Mouse (Mus musculus): ENCODE data around the gene Olfr282. TPM values are rescaled to one million over a fixed set of nuclear protein-coding genes. Genes with fewer than 3 reads are reported as not detected.

The Olfr282 gene
- polyA plus RNA-seq, 1 experiment from 2014 or later: not detected

DNA sequence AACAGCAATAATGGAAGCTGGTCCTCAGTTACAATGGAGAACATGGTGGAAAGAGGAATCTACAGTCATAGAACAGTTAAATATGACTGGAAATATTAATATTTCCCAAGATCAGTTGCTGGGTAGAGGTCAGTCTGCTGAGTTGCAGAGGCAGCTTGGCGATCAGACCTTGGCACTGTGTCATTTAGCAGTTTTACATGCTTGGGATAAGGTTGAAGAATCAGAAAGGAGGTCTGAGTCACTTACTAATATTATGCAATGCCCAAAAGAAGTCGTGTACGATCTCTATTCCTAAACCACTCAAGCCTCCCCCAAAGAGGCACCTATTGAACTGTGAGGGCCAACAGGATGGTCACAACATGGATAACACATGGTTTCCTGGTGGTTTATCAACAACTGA lies 13.5 kb downstream of the Olfr282 start:
- H3K9ac ChIP-seq (ENCODE audit: low read depth, low read length): no peak overlapping the region
- 65% methylated on average over 3 of the region's 3 CpGs for WGBS (ENCODE audit: insufficient replicate concordance)
- H3K4me1 ChIP-seq (ENCODE audit: control insufficient read depth, insufficient read depth, low read length): no peaks in the 10 kb centered on the region
- no peak overlapping the region for H3K4me3 ChIP-seq (ENCODE audit: low read depth, low read length)
- no peak overlapping the region for H3K4me2 ChIP-seq
- H3K27ac ChIP-seq (ENCODE audit: low read depth, low read length): no peak overlapping the region
- ATAC-seq (replicated peaks; ENCODE audit: insufficient number of reproducible peaks, low FRiP score, low TSS enrichment): no peak
- no peaks in the 10 kb centered on the region for H3K9me3 ChIP-seq (replicated peaks; ENCODE audit: control insufficient read depth, low read length)
- no peaks in the 10 kb centered on the region for H3K36me3 ChIP-seq (ENCODE audit: control insufficient read depth, insufficient read depth, low read length)
- no peaks in the 10 kb centered on the region for H3K27me3 ChIP-seq (ENCODE audit: control insufficient read depth, insufficient read depth, low read length)

DNA sequence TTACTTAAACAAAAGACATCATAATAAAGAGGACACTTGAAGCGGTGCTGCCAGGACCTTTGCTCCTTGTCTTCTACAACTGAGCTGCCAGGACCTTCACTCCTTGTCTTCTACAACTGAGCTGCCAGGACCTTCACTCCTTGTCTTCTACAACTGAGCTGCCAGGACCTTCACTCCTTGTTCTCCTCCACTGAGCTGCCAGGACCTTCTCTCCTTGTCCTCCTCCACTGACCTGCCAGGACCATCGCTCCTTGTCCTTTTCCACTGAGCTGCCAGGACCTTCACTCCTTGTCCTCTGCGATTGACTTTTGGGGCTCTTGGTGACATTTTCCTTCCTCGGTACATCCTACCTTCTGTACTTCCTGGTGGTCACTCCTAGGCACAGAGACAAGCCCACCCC lies 17.5 kb downstream of the Olfr282 start:
- no peak for ATAC-seq (replicated peaks; ENCODE audit: insufficient number of reproducible peaks, low FRiP score, low TSS enrichment)
- WGBS (ENCODE audit: insufficient replicate concordance): 58% methylated on average over 4 of the region's 4 CpGs
- 0 out of 2 replicates have a peak, but pooled peaks cover 2% of the 10 kb centered on the region for H3K4me1 ChIP-seq (ENCODE audit: control insufficient read depth, insufficient read depth, low read length)
- H3K4me2 ChIP-seq: no peak overlapping the region
- no peak overlapping the region for H3K9ac ChIP-seq (ENCODE audit: low read depth, low read length)
- H3K9me3 ChIP-seq (replicated peaks; ENCODE audit: control insufficient read depth, low read length): no peaks in the 10 kb centered on the region
- no peak overlapping the region for H3K27ac ChIP-seq (ENCODE audit: low read depth, low read length)
- H3K4me3 ChIP-seq (ENCODE audit: low read depth, low read length): no peak overlapping the region
- H3K36me3 ChIP-seq (ENCODE audit: control insufficient read depth, insufficient read depth, low read length): no peaks in the 10 kb centered on the region
- no peaks in the 10 kb centered on the region for H3K27me3 ChIP-seq (ENCODE audit: control insufficient read depth, insufficient read depth, low read length)

GRCm38 (mm10) chr15:98452288-98452687 lies 21.3 kb downstream of the Olfr282 start, which contains the start of gene Olfr281:
TSS of gene Olfr281 (plus strand) at chr15:98452588.
- no peak for ATAC-seq (replicated peaks; ENCODE audit: insufficient number of reproducible peaks, low FRiP score, low TSS enrichment)
- 89% methylated on average over 7 of the region's 7 CpGs for WGBS (ENCODE audit: insufficient replicate concordance)

DNA sequence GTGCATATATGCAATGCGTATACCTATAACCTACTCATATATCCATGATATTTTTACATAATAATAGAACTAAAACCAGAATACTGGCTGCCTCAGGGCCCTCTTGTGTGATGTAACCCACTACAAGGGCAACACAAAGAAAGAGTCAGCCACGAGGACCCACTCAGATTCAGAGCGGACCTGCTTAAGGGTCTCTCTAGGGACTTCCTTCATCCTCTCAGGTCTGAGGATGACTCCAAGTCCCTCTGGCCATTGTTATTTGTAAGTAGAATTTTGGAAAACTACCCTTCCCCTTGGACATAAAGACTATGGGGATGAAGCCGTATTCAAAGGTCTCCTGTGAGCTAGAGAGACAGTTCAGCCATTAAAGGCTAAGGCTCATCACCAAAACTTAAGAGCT lies 38.6 kb downstream of the Olfr282 start, which contains the start of gene OR5BS1P:
OR5BS1P (plus strand) TSS at position 301 of the 400 bp plus-strand sequence.
- Histone ChIP-seq H3K4me3 (ENCODE audit: low read depth, low read length) (no peak within 1 kb of the TSS), H3K27me3 (ENCODE audit: control insufficient read depth, insufficient read depth, low read length) (no peaks in the 10 kb centered on the region), H3K9me3 (replicated peaks; ENCODE audit: control insufficient read depth, low read length) (no peaks in the 10 kb centered on the region), H3K9ac (ENCODE audit: low read depth, low read length) (no peak within 1 kb of the TSS), H3K27ac (ENCODE audit: low read depth, low read length) (no peak within 1 kb of the TSS), H3K4me1 (ENCODE audit: control insufficient read depth, insufficient read depth, low read length) (no peaks in the 10 kb centered on the region), H3K36me3 (ENCODE audit: control insufficient read depth, insufficient read depth, low read length) (no peaks in the 10 kb centered on the region), H3K4me2 (no peak within 1 kb of the TSS)
- 71% methylated on average over 4 of the region's 4 CpGs for WGBS (ENCODE audit: insufficient replicate concordance)
- no peak for ATAC-seq (replicated peaks; ENCODE audit: insufficient number of reproducible peaks, low FRiP score, low TSS enrichment)

More at GRCm38 (mm10) chr15:98452288-98452687, 21.3 kb downstream of the Olfr282 start, which contains the start of gene Olfr281:
- Histone ChIP-seq H3K4me1 (ENCODE audit: control insufficient read depth, insufficient read depth, low read length) (0 out of 2 replicates have a peak, but pooled peaks cover 2% of the 10 kb centered on the region), H3K27ac (ENCODE audit: low read depth, low read length) (no peak within 1 kb of the TSS), H3K4me3 (ENCODE audit: low read depth, low read length) (no peak within 1 kb of the TSS), H3K9me3 (replicated peaks; ENCODE audit: control insufficient read depth, low read length) (no peaks in the 10 kb centered on the region), H3K9ac (ENCODE audit: low read depth, low read length) (no peak within 1 kb of the TSS), H3K4me2 (no peak within 1 kb of the TSS), H3K36me3 (ENCODE audit: control insufficient read depth, insufficient read depth, low read length) (no peaks in the 10 kb centered on the region), H3K27me3 (ENCODE audit: control insufficient read depth, insufficient read depth, low read length) (no peaks in the 10 kb centered on the region)

- Histone ChIP-seq H3K9ac (ENCODE audit: low read depth, low read length) (no peak overlapping the region), H3K4me3 (ENCODE audit: low read depth, low read length) (no peak overlapping the region), H3K27ac (ENCODE audit: low read depth, low read length) (no peak overlapping the region), H3K4me2 (no peak overlapping the region), H3K9me3 (replicated peaks; ENCODE audit: control insufficient read depth, low read length) (no peaks in the 10 kb centered on the region), H3K4me1 (ENCODE audit: control insufficient read depth, insufficient read depth, low read length) (no peaks in the 10 kb centered on the region), H3K36me3 (ENCODE audit: control insufficient read depth, insufficient read depth, low read length) (no peaks in the 10 kb centered on the region), H3K27me3 (ENCODE audit: control insufficient read depth, insufficient read depth, low read length) (no peaks in the 10 kb centered on the region)
- WGBS (ENCODE audit: insufficient replicate concordance): 87% methylated on average over 13 of the region's 13 CpGs
- no peak for ATAC-seq (replicated peaks; ENCODE audit: insufficient number of reproducible peaks, low FRiP score, low TSS enrichment)
These were observed 40.5 kb downstream of the Olfr282 start for GRCm38 (mm10) chr15:98471539-98471938.

- Histone ChIP-seq H3K9ac (ENCODE audit: low read depth, low read length) (no peak overlapping the region), H3K4me1 (ENCODE audit: control insufficient read depth, insufficient read depth, low read length) (no peaks in the 10 kb centered on the region), H3K4me2 (no peak overlapping the region), H3K27ac (ENCODE audit: low read depth, low read length) (no peak overlapping the region), H3K4me3 (ENCODE audit: low read depth, low read length) (no peak overlapping the region), H3K9me3 (replicated peaks; ENCODE audit: control insufficient read depth, low read length) (no peaks in the 10 kb centered on the region), H3K36me3 (ENCODE audit: control insufficient read depth, insufficient read depth, low read length) (no peaks in the 10 kb centered on the region), H3K27me3 (ENCODE audit: control insufficient read depth, insufficient read depth, low read length) (no peaks in the 10 kb centered on the region)
- 82% methylated on average over 10 of the region's 10 CpGs for WGBS (ENCODE audit: insufficient replicate concordance)
- ATAC-seq (replicated peaks; ENCODE audit: insufficient number of reproducible peaks, low FRiP score, low TSS enrichment): no peak
These were observed 43.9 kb downstream of the Olfr282 start for GRCm38 (mm10) chr15:98474958-98475357.

GRCm38 (mm10) chr15:98475382-98475781 lies 44.4 kb downstream of the Olfr282 start:
- Histone ChIP-seq H3K4me3 (ENCODE audit: low read depth, low read length) (no peak overlapping the region), H3K27ac (ENCODE audit: low read depth, low read length) (no peak overlapping the region), H3K36me3 (ENCODE audit: control insufficient read depth, insufficient read depth, low read length) (no peaks in the 10 kb centered on the region), H3K27me3 (ENCODE audit: control insufficient read depth, insufficient read depth, low read length) (no peaks in the 10 kb centered on the region), H3K9me3 (replicated peaks; ENCODE audit: control insufficient read depth, low read length) (no peaks in the 10 kb centered on the region), H3K4me1 (ENCODE audit: control insufficient read depth, insufficient read depth, low read length) (no peaks in the 10 kb centered on the region), H3K4me2 (no peak overlapping the region), H3K9ac (ENCODE audit: low read depth, low read length) (no peak overlapping the region)
- 47% methylated on average over 10 of the region's 10 CpGs for WGBS (ENCODE audit: insufficient replicate concordance)
- ATAC-seq (replicated peaks; ENCODE audit: insufficient number of reproducible peaks, low FRiP score, low TSS enrichment): no peak

- no peak overlapping the region for H3K4me2 ChIP-seq
- H3K4me1 ChIP-seq (ENCODE audit: control insufficient read depth, insufficient read depth, low read length): no peaks in the 10 kb centered on the region
- WGBS (ENCODE audit: insufficient replicate concordance): 79% methylated on average over 5 of the region's 5 CpGs
- H3K27ac ChIP-seq (ENCODE audit: low read depth, low read length): no peak overlapping the region
- no peaks in the 10 kb centered on the region for H3K27me3 ChIP-seq (ENCODE audit: control insufficient read depth, insufficient read depth, low read length)
- no peak for ATAC-seq (replicated peaks; ENCODE audit: insufficient number of reproducible peaks, low FRiP score, low TSS enrichment)
- H3K4me3 ChIP-seq (ENCODE audit: low read depth, low read length): no peak overlapping the region
- H3K9me3 ChIP-seq (replicated peaks; ENCODE audit: control insufficient read depth, low read length): no peaks in the 10 kb centered on the region
- no peak overlapping the region for H3K9ac ChIP-seq (ENCODE audit: low read depth, low read length)
- no peaks in the 10 kb centered on the region for H3K36me3 ChIP-seq (ENCODE audit: control insufficient read depth, insufficient read depth, low read length)
These were observed 45.3 kb downstream of the Olfr282 start for GRCm38 (mm10) chr15:98476281-98476680.

DNA sequence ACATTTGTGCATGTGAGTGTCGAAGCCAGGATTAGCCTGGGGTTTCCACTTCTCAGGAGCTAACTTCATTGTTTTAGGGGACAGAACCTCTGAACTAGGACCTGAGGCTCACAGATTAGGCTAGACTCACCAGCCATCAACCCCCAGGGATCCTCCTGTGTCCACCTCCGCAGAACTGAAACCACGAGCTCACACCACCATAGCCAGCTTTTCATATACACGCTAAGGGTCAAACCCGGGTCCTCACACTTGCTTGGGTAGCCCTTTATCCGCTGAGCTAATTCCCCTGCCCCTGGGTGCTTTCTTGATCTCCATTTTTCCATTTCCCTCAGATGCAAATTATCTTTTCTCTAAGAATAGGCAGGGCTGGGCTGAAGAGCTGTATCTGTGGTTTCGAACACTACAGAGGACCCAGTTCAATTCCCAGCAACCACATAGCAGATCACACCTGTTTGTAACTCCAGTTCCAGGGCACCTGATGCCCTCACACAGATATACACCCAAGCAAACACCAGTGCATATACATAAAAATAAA lies 48.6 kb downstream of the Olfr282 start:
- no peak for ATAC-seq (replicated peaks; ENCODE audit: insufficient number of reproducible peaks, low FRiP score, low TSS enrichment)

More for the DNA sequence above, 48.6 kb downstream of the Olfr282 start:
- Histone ChIP-seq H3K36me3 (ENCODE audit: control insufficient read depth, insufficient read depth, low read length) (no peaks in the 10 kb centered on the region), H3K4me3 (ENCODE audit: low read depth, low read length) (no peak overlapping the region), H3K27me3 (ENCODE audit: control insufficient read depth, insufficient read depth, low read length) (no peaks in the 10 kb centered on the region), H3K9me3 (replicated peaks; ENCODE audit: control insufficient read depth, low read length) (no peaks in the 10 kb centered on the region), H3K27ac (ENCODE audit: low read depth, low read length) (no peak overlapping the region), H3K4me1 (ENCODE audit: control insufficient read depth, insufficient read depth, low read length) (no peaks in the 10 kb centered on the region), H3K4me2 (no peak overlapping the region), H3K9ac (ENCODE audit: low read depth, low read length) (no peak overlapping the region)
- 75% methylated on average over 7 of the region's 7 CpGs for WGBS (ENCODE audit: insufficient replicate concordance)

All from heart, embryonic 11.5 days (tissue).